Mouse (Mus musculus): ENCODE measurements around the gene Defb15.
"Not testable (repeated sequence)": the region's sequence is repeated elsewhere in the genome, so short reads cannot be mapped to it uniquely, and the experiment has no call there.

The Defb15 gene

DNA sequence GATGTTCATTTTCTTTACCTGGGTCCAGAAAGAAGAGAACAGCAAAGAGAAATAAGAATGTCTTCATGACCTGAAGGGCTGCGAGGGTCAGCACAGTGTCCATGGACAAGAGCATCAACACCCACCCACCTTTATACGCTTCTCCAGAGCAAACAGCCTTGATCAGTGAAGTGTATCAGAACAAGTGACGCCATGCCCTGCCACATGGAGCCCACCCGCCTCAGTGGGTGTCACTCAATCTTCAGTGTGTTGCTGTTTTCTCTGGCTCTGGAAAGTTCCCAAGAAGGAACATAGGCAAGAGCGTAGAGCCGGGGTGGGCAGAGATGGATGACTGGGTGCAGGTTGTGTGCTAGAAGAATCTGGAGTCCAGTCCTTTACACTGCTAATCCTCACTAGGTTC, at the start of gene Defb15:
Defb15 (minus strand) TSS at position 101 of the 400 bp plus-strand sequence.
- ATAC-seq (ENCODE audit: low TSS enrichment), result no peak

DNA sequence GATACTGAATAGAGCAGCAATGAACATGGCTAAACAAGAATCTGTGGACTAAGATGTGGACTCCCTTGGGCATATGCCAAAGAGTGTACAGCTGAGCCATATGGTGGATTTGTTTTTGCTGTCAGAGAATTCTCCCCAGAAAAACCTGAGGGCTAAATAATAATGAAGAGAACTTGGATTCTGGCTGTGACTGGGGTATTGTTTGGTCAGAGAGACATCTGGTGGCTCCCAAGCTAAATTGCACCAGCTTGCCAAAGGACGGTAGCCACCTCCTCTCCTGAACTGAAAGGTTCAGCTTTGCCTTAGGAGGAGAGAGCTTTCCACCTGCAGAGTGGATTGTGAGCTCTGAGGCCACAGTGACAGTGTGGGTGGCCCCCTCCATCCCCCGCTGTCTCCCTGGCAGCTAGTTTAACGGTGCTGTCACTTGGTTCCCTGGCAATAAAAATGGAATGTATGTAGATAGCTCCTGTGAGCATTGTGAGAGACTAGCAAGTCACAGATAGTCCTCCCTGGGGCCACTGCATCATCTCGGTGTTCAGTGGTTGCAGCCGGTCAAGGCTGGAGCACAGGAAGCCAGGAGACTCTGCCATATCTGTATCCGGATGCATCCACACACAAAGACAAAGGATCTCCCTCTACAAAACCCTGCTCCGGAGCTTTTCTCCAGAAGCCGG, 49.3 kb upstream of the Defb15 start:
- peak; percentile 99 for ATAC-seq (ENCODE audit: low TSS enrichment)

GRCm38 (mm10) chr8:21978193-21978592, 45.7 kb upstream of the Defb15 start:
- peak; percentile 66 for ATAC-seq (ENCODE audit: low TSS enrichment)

- ATAC-seq (ENCODE audit: low TSS enrichment), result no peak
Measured at GRCm38 (mm10) chr8:21969475-21969874, 37.0 kb upstream of the Defb15 start, which contains the start of gene Ccdc70. Ccdc70 (plus strand) TSS chr8:21969775.

- no peak for ATAC-seq (ENCODE audit: low TSS enrichment)
Measured at GRCm38 (mm10) chr8:21966646-21967045, 34.1 kb upstream of the Defb15 start.

DNA sequence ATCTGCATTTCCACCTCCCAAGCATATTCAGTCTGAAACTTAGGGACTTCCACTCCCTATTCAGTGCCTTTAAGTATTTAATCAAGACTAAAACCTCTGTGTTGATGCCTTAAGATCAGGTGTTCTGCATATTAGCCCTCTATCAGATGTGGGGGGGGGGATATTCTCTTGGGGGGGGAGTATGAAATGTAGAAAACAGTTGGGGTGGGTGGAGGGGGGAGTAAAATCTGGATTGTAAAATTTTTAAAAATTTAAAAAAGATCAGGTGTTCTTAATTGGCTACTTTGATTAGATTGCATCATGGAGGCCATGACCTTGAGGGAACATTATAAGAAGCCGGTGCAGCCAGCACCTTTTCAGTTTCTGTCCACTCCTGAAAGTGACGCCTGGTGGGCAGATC, 25.9 kb upstream of the Defb15 start, which contains the start of gene Fam90a1a:
Fam90a1a (plus strand) TSS at position 301 of the 400 bp plus-strand sequence.
- no peak for ATAC-seq (ENCODE audit: low TSS enrichment)

- no peak for ATAC-seq (ENCODE audit: low TSS enrichment)
Measured at GRCm38 (mm10) chr8:21956336-21956735, 23.8 kb upstream of the Defb15 start.

DNA sequence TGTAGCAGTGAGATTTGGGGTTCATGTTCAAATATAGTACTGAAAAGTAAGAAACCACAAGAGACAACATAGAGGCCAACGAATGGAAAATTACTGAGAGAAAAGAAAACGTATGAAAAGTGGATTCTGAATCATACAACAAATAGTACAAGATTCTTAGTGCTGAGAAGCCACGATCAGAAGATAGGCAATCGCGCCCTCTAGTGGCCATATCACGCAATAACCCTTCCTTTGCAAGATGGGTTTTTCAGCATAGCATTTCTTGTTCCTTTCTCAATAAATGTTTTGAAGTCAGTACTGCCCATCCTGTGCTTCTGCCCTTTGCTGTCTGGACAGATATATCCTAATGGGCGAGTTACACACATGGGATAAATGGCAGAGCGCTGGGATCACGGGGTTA, 22.8 kb upstream of the Defb15 start:
- peak; percentile 65 for ATAC-seq (ENCODE audit: low TSS enrichment)

DNA sequence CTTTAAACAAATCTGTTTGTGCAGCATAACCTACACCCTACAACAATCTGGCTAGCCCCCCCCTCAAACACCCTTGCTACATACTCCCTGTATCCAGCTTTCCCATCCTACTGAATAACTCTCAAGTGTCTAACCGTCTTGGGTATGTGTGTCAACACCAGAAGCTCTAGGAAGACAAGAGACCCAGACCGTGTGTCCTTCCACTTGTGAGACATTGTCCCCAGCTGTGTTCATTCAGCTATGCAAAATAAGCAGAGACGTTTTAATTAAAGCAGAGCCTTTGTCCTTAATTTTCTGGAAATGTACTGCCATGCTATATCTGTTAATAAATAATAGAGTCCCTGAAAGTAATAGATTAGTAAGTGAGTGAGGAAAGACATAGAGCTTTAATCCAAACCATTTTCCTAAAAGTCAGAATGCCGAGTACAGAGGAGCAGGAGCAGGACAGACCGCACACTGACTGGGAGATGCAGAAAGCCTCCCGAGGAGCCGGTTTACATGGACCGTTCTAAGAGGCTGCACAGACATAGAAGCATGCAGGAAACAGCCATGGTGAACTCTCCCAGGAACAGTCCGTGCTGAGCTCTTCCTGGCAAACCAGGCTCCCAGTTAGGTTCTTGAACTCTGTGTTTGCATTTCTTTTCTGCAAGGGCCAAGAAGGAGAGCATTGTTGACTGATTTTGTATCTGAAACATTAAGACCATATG, 15.0 kb upstream of the Defb15 start:
- ATAC-seq (ENCODE audit: low TSS enrichment), result no peak

DNA sequence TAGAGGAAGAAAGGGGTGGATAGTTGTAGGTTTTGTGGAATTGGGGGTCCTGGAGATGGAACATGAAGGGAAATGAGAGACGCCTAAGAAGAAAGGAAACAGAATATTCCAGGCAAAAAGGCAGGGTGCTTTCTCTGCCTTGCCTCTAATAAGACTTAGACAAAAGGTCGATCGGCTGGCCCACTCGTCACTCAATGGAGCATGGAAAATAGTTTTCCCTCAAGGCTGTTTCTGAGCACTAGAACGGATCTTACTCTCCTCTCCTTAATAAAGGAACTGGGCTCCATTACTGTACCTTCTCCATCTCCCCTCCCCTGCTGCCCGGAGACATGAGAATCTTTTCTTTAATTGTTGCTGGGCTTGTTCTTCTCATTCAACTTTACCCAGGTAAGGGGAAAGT, 14.0 kb upstream of the Defb15 start, which contains the start of gene Defb13:
Defb13 (plus strand) TSS at position 301 of the 400 bp plus-strand sequence.
- no peak for ATAC-seq (ENCODE audit: low TSS enrichment)

DNA sequence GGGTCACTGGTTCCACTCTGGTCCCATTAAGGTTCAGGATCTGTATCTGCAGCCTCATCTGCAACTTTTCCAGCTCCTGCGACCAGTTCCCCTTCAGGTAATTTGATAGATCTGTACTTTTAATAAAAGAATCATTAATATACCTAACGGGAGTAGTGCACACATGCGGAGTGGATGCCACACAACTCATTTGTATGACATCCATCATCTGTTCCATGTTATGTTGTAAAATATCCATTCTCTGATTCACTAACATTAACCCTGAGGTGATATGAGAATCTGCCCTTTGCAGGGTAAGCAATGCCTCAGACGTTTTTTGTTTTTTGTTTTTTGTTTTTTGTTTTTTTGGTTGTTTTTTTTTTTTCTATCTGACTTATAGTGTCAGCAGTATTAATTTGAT, 5.5 kb upstream of the Defb15 start, which contains the start of gene Defb35:
Defb35 (plus strand) TSS at position 301 of the 400 bp plus-strand sequence.
- not testable (repeated sequence) for ATAC-seq (ENCODE audit: low TSS enrichment)

DNA sequence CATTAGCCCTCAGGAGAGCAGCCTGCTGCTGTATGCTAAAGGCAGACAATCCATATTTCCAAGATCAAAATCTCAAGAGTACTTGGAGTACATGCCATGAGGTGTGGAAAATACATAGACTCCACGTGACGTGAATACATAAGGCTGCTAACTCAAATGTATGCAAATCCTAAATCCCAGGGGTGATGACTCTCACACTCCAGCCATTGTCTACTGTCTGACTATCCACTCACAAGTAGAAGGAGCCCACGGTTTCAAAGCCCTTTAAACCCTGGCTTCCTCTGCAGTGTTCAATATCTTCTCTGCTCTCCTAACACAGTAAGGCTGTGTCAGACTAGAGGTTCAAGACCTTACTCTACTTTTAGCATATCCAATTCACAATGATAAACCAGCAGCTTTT, 1.8 kb downstream of the Defb15 start:
- not testable (repeated sequence) for ATAC-seq (ENCODE audit: low TSS enrichment)

DNA sequence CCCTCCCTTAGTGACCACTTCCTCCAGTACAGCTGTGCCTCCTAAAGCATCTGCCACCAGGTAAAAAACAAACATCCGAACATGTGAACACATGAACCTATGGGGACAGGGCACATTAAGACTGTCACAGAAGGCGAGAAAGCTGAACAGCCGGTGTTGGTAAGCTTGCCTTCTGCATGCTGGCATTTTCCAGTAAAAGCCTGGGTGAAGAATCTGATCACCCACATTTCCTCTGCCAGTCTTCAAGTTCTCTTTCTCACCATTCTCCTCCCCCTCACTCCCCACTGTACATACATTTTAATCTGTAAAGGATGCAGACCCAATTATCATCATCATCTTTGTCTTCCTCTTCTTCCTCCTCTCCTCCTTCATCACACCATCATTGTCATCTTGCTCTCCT, 16.9 kb downstream of the Defb15 start:
- ATAC-seq (ENCODE audit: low TSS enrichment), result peak; percentile 57; the same call in 1 of the 2 replicates

- no peak for ATAC-seq (ENCODE audit: low TSS enrichment)
Measured at GRCm38 (mm10) chr8:21912554-21912953, 20.0 kb downstream of the Defb15 start.

DNA sequence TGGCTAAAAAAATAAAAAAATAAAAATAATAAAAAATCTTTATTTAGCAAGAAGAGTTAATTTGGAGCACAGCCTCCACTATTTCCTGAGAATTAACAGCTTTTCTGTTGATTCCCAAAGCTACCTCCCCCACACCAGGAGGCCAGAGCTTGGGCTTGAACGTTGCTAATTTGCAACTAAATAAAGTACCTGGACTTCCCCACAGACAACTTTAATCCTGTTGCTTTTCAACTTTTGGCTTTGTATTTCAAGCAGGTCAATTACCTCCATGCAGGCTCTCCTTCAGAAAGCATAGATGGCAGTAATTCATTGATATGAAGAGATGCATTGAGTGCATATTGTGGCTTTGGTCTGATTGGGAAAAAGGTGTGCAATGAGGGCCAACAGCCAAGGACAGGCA, 20.6 kb downstream of the Defb15 start:
- ATAC-seq (ENCODE audit: low TSS enrichment), result no peak

DNA sequence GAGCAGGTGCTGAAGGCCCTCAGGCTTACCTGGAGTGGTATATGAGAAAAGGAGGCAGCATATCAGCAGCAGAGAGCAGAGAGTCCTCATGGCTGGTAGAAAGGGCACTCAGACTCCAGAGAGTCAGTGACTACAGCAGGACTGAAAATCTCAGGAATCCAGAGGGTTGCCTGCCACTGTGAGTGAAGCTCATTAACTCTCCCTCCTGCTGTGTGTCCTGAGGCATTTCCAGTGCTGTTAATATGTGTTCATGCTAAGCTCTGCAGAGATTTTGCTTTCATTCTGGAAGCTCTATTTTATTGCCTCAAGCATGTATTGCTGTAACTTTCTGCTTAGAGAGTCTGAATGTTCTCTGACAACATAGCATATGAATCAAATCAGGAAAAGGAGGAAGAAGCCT, 26.2 kb downstream of the Defb15 start, which contains the start of gene Defb11:
Defb11 (minus strand) TSS at position 123 of the 400 bp plus-strand sequence.
- ATAC-seq (ENCODE audit: low TSS enrichment), result not testable (repeated sequence)

DNA sequence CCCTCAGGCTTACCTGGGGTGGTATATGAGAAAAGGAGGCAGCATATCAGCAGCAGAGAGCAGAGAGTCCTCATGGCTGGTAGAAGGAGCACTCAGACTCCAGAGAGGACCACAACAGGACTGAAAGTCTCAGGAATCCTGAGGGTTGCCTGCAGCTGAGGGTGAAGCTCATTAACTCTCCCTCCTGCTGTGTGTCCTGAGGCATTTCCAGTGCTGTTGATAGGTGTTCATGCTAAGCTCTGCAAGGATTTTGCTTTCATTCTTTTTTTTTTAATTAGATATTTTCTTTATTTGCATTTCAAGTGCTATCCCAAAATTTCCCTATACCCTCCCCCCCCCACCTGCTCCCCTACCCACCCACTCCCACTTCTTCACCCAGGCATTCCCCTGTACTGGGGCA, 47.2 kb downstream of the Defb15 start, which contains the start of gene Defb9:
Defb9 (minus strand) TSS at position 101 of the 400 bp plus-strand sequence.
- ATAC-seq (ENCODE audit: low TSS enrichment), result not testable (repeated sequence)
